Mouse (Mus musculus) c-Kit-positive CD71-negative TER-119-negative erythroid progenitor cells, embryonic 14.5 days (primary cell): ENCODE data around the gene Fam214b.

Experiments
- DNase-seq: peaks from one replicate; pipeline ENCODE4 v3.0.0-alpha.2; 2013; ENCODE audit warnings: low read depth

Gene Fam214b

DNA sequence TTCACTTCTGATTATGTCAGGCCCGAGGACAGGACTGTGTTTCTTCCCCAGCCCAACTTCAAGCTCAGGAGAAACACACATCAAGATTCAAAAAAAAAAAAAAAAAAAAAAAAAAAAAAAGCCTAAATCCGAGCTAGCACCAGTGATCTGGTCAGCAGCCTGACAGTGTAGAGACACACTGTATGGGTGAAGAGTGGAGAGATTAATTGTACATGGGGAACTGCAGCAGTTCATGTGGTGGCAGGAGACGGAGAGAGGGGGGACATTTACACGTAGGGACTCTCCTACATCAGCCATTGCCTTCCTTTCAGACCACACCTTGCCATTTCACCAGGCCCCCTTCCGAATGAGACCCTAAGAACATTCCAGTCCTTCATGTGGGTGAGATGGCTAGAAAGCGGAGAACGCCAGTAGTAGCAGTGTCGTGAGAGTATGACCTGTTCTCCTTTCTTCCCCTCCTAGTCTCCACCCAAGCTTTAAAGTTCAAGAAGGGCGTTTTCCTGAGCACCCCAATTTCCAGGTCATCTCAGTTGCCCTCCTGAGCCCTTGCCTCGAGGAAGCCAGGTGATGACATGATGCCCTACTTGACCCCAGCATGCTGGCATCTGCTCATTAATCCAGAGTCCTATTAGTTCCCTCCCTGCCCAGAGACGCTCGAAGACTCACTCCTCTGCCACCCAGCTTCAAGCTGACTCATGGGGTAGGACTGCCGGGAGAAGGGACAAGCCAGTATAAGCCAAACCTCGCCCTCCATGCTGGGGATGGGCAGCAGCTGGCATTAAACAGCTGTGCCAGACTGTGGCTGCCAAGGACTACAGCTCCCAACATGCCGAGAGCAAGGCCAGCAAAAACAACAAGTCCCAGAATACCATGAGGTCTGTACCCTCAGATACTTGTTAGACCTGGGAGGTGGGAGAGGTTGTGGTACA is 7.2 kb downstream of the Fam214b start:
- DNase-seq = no peak

GRCm38 (mm10) chr4:43037860-43038566 is 8.0 kb downstream of the Fam214b start:
- no peak for DNase-seq

DNA sequence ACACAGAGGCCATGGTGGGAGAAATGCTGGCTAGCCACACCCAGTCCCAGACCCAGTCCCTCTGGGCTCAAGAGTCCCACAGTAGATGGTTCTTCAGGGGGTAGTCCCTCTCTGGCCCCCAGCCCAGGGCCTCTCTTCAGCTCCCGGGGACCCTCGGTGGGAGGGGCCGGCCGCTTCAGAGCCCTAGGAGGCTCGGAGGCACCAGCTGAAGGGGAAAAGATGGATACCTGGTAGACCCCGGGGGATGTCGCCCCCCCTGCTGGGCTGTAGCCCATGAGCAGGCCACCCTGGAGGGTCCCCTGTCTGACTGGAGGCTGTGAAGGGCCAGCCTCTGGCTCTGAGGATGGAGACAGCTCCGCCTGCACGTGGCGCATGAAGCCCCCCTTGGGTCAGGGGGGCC is 9.7 kb downstream of the Fam214b start:
- DNase-seq = no peak

DNA sequence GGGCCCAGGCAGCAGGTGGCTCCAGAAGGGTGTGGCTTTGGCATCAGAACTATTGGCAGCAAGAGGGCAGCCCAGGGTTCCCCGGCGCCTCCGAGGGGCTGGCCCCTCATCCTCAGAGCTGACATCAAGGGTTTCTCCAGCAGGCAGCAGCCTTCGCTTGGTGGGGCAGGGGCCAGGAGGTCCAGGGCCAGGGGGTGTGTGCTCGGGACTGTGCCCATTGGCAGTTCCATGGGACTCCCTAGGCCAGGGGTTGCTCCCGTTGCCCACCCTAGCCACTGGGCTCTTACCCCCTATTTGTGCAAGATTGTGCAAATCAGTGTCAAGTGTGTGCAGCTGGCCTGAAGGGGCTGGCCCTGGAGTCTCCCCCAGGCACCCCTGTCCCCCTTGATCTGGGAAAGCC is 10.2 kb downstream of the Fam214b start:
- no peak for DNase-seq

GRCm38 (mm10) chr4:43033481-43033880 is 12.5 kb downstream of the Fam214b start:
- no peak for DNase-seq

- no peak for DNase-seq
Measured at GRCm38 (mm10) chr4:43032501-43032900, 13.5 kb downstream of the Fam214b start.

DNA sequence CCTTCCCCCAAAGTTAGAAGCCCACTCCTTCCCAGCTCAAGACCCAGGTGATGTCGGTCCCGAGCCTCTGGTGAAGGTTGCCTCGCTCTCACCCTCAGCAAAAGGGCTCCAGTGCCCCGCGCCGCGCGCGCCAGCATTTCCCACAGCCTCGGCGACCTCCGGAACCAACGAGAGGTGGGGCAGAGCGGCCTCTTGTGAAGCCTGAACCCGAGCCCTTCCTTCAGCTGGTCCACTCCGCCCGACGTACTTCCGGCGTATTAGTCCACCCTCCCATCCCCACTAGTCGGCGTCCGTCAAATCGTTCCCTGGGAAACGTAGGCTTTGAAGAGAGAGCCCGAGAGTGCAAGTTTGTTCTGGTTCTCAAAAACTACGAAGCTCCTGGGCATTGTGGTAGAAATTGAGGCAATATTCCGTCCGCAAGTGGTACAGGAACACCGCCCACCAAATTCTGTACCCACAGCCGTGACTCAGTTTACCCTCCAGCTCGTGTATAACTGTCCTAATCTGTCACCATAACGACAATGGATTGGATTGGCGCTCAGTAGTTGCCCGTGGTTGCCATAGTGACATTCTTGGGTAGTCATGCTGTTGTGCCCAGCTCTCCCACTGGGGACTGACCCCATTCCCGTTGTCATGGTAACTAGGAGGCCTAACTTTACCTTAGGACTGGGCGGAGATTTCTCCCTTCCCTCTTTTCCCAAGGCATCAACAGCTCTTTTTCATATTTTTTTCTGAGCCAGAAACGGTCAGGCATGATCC is 14.6 kb downstream of the Fam214b start, which contains the start of gene Stoml2:
Gene Stoml2 (minus strand): TSS at position 474 of the 759 bp plus-strand sequence.
- peak; percentile 88 for DNase-seq

DNA sequence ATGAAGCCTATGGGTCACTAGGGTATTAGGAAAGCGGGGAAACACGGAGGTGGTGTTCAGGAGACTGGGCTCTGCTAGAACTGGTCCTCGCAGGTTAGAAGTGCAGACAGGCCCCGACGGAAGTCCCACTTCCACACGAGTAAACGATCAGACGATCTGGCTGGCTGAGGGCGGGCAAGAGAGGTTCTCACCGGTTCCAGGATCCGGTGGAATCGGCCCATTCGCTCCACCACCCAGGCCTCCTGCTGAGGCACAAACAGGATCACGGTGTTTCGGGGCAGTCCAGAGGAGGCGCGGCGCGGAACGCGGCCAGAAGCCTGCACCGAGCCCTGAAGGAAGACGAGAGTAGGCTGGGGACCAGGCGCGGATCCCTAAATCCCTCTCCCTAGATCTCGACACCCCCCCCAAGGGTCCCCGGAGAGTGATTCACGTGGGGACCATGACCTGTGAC is 15.2 kb downstream of the Fam214b start:
- no peak for DNase-seq

DNA sequence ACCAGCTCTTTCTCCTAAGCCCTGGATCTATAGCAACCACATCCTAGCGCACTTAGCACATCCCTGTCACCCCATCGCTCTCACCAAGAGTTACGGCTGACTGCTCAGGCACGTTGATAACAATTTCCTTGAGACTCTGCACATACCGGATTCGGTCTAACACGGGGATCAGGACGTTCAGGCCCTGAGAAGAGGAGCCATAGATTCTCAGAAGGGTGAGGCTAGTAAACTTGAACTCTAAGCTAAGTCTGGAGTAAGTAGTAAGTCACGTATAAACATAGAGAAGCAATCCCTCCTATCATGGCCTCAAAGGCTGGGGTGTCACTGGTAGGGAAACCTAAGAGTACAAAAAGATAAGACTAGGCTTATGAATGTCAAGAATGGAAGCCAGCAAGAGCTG is 15.7 kb downstream of the Fam214b start:
- no peak for DNase-seq

- DNase-seq = no peak
Measured at GRCm38 (mm10) chr4:43029749-43030148, 16.3 kb downstream of the Fam214b start.

- DNase-seq = no peak
Measured at GRCm38 (mm10) chr4:43029121-43029520, 16.9 kb downstream of the Fam214b start.

DNA sequence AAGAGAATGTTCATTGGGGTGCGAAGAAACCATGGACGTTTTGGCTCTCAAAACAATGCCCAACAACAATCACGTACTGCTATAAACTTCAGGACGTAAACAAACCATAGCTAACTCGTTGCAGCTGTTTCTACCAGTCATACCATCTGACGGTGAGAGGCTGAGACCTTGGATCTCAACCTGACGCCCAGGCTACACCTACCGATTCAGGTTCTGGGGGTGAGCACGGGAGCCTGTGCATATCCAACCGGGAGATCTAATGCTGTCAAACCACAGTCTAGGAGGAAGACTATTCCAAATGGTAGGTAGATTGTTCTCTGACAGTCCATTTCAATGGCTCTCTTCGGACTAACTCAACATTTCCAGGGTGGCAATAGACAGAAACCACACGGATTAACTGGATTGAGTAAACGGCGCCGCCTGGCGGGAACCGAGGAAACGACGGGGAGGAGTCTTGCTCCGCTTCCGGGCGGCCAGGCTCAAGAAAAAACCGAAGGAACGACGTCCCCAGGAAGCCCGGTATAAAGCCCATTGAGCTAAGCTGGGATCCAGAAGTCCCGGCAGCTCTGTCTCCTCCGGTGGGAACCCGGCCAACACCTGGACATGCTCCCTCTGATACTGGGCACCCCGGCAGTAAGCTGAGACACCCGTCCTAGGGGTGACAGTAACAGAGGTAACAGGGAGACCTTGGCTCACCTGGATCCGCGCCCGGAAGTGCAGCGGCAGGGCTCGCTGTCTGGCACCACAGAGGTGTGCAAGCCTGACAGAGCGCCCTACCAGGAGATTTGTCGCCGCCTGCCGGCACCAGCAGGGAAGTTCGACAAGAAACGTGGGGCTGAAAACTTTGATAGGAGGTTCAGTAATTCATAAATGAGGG is 20.7 kb downstream of the Fam214b start, which contains the start of gene Pigo:
Gene Pigo (minus strand): TSS at position 736 of the 877 bp plus-strand sequence.
- peak; percentile 94 for DNase-seq

- DNase-seq = no peak
Measured at GRCm38 (mm10) chr4:43024673-43025072, 21.3 kb downstream of the Fam214b start.

DNA sequence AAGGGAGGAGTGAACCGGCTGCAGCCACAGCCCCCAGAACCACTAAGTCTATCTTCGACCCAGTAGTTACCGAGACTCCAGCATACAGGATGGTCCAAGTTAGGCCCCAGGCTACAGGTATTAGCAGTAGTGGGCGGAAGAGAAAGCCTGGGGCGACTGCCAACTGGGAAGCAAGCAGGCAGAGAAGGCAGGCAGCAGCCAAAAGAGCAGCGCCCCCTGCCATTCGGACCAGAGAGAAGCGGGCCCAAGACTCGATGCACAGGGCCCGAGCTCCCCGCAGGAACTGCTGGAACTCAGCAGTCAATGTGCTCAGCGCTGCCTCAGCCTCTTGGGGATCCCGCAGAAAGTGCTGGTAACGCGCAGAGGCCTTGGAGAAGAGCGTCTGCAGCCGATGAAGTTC is 24.7 kb downstream of the Fam214b start:
- DNase-seq = no peak

GRCm38 (mm10) chr4:43020876-43021275 is 25.1 kb downstream of the Fam214b start:
- DNase-seq = no peak

- DNase-seq = no peak
Measured at GRCm38 (mm10) chr4:43019641-43020465, 26.2 kb downstream of the Fam214b start.

DNA sequence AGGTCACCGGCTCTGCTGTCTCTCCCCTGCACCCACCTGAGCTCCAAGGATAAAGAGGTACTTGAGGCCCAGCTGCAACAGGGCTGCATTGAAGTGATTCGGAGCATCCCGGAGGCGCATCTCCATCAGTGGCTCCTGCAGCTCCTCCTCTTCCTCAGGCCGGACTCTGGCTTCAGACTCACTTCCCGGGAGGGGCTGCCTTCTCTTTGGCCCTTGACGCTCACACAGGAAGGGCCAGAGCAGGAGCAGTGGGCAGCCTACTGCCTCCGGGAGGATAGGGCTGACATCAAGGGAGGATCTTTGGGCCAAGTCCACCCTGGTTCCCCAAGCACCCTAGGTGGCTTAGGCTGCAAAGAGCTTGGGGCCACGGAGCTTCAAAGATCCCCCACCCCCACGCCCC is 26.8 kb downstream of the Fam214b start:
- DNase-seq = no peak

- no peak for DNase-seq
Measured at GRCm38 (mm10) chr4:43018156-43018555, 27.9 kb downstream of the Fam214b start.

- DNase-seq = no peak
Measured at GRCm38 (mm10) chr4:43012091-43012490, 33.9 kb downstream of the Fam214b start.
